Mouse (Mus musculus): ENCODE data around the gene Xpnpep1. TPM values are rescaled to one million over a fixed set of nuclear protein-coding genes. Genes with fewer than 3 reads are reported as not detected.
A peak's percentile ranks its signal among the peaks of the same experiment; 100 is the strongest.

Xpnpep1 gene
- polyA plus RNA-seq, 1 experiment from 2014 or later = 160 TPM

DNA sequence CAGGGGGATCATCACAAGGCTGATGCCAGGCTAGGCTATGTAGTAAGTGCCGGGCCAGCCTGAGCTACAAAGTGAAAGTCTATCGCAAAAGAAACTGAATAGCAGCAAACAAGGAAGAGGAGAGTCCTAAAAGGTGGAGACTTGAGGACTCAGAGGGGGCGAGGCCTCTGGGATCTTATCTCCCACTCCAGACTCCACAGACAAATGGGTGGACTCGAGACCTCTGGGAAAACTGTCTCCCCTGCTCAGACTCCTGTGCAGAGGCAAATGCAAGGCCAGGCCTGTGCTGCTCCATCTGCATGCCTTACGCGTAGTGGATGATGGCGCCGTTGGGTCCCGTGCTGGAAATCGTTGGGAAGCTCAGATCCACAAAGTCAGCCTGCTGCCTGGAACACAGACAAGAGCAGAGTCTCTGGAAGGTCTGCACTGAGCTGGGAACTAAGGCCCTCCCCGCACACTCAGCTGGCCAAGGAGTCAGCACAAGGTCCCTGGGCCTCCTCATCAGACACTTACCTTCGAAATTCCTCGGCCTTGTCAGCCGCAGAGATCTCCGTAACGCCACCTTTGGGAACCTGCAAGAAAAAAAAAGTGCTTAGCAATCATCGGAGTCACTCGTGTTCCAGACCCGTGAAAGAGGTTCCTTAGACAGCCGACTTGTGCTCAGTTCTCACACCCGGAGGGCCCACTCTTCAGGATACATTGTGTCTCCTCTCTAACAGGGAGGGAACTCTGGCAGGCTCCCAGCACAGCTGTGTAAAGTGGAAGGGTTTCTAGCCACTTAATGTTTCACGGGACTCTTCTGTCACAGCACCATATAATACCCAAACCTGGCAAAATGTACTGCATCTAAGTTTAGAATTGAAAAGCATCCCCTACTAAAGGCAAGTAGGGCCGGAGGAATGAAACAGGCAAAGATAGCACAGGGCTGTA is 37.6 kb downstream of the Xpnpep1 start:
- WGBS = 87% methylated on average over 23 of the region's 23 CpGs
- H3K4me1 ChIP-seq (ENCODE audit: control insufficient read depth, insufficient read depth, low read length) = no peaks in the 10 kb centered on the region

DNA sequence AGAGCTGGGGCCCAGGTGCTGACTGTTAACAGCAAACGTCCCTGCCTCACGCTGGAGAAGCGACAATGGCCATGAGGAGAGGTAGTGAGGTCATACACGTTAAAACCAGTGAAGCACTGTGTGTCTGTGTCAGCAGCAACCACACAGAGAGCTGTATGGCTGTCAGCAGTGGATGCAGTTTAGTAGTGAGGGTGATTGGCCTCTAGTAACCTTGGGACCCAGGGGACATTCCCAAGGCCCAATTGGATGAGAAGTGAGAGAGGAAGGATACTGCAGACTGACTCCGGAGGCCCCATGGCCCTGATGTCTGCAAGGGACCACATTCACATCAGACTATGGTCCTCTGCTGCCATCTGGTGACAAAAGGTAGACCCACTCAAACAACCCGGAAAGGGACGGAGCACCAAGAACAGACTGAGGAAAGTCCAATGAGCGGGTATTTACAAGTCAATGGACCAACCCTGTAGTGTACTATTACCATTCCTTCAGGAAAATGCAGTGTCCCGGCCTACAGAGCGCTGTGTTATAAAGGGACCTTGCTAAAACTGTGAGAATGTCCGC is 47.1 kb downstream of the Xpnpep1 start:
- no peak overlapping the region for H3K9ac ChIP-seq (ENCODE audit: low read length)
- no peak overlapping the region for H3K4me3 ChIP-seq (replicated peaks; ENCODE audit: low read length)
- no peaks in the 10 kb centered on the region for H3K4me1 ChIP-seq (ENCODE audit: control insufficient read depth, insufficient read depth, low read length)
- WGBS = 73% methylated on average over 11 of the region's 11 CpGs
- peaks cover 31% of the 10 kb centered on the region for H3K36me3 ChIP-seq (ENCODE audit: control insufficient read depth, insufficient read depth, low read length)
- no peak overlapping the region for H3K4me2 ChIP-seq (ENCODE audit: low read depth, low read length)
- H3K9me3 ChIP-seq (replicated peaks; ENCODE audit: control insufficient read depth, low read length) = no peaks in the 10 kb centered on the region
- peak; percentile 68 for ATAC-seq (ENCODE audit: insufficient read depth, low FRiP score)
- H3K27ac ChIP-seq (ENCODE audit: low read length) = no peak overlapping the region
- no peaks in the 10 kb centered on the region for H3K27me3 ChIP-seq (ENCODE audit: control insufficient read depth, insufficient read depth, low read length)

More for the DNA sequence above, 37.6 kb downstream of the Xpnpep1 start:
- ATAC-seq (ENCODE audit: insufficient read depth, low FRiP score) = no peak; the same call in 1 of the 2 replicates
- Histone ChIP-seq H3K4me3 (replicated peaks; ENCODE audit: low read length) (no peak overlapping the region), H3K27ac (ENCODE audit: low read length) (no peak overlapping the region), H3K27me3 (ENCODE audit: control insufficient read depth, insufficient read depth, low read length) (no peaks in the 10 kb centered on the region), H3K9me3 (replicated peaks; ENCODE audit: control insufficient read depth, low read length) (no peaks in the 10 kb centered on the region), H3K36me3 (ENCODE audit: control insufficient read depth, insufficient read depth, low read length) (peaks cover 49% of the 10 kb centered on the region), H3K9ac (ENCODE audit: low read length) (no peak overlapping the region), H3K4me2 (ENCODE audit: low read depth, low read length) (no peak overlapping the region)

DNA sequence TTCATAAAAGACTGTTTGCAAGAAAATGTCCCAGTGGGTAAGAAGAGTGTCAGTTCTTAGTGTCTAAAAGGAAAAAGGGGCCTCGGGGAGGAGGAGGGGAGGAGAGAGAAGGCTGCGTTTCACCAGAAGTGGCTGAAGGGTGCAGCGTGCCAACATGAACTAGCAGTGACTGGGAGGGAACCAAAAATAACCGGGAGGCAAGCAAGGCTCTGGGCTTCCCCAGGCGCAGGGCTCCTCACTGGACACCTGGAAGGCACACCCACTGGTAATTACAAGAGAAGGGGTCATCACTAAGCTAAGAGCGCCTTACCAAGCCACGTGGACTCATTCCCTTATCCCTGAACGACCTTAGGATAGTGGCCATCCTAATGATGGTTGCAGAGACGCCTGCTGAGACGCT is 48.1 kb downstream of the Xpnpep1 start:
- peaks cover 31% of the 10 kb centered on the region for H3K36me3 ChIP-seq (ENCODE audit: control insufficient read depth, insufficient read depth, low read length)
- 92% methylated on average over 10 of the region's 10 CpGs for WGBS
- H3K9ac ChIP-seq (ENCODE audit: low read length) = no peak overlapping the region
- no peaks in the 10 kb centered on the region for H3K27me3 ChIP-seq (ENCODE audit: control insufficient read depth, insufficient read depth, low read length)
- no peaks in the 10 kb centered on the region for H3K9me3 ChIP-seq (replicated peaks; ENCODE audit: control insufficient read depth, low read length)
- H3K4me2 ChIP-seq (ENCODE audit: low read depth, low read length) = no peak overlapping the region
- no peak overlapping the region for H3K4me3 ChIP-seq (replicated peaks; ENCODE audit: low read length)
- no peak for ATAC-seq (ENCODE audit: insufficient read depth, low FRiP score)
- no peaks in the 10 kb centered on the region for H3K4me1 ChIP-seq (ENCODE audit: control insufficient read depth, insufficient read depth, low read length)
- H3K27ac ChIP-seq (ENCODE audit: low read length) = no peak overlapping the region

DNA sequence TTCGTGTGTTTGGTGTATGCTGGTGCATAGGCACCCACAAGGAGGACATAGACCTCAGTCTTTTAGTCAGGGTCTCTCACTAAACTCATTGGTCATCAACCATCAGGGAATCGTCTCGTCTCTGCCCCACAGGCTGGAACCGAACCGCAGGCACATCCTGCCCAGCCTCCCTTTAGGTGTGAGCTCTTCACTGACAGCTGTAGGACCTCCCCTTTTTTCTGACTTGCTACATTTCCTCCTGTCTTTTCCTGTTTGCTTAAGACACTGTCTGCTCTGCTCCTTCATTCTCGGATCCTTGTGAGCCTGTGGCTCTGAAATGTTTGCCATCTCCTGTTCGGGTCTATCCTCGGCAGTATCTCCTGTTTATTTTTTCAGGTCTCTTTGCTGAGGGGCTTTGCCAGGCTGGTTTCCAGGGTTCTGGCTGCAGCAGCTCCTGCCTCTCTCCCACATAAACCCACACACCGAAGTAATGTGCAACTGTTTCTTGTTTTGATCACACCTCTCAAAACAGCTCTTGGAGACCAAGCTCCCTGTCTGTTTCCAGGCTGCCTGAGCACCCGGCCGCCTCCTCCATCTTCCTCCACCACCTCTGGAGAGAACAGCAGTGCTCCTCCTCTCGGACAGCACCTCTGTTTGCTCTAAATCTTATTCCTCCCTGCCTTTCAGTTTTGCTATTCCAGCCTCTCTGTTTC is 60.8 kb downstream of the Xpnpep1 start:
- Histone ChIP-seq H3K9ac (ENCODE audit: low read length) (no peak overlapping the region), H3K27me3 (ENCODE audit: control insufficient read depth, insufficient read depth, low read length) (no peaks in the 10 kb centered on the region), H3K4me3 (replicated peaks; ENCODE audit: low read length) (no peak overlapping the region), H3K27ac (ENCODE audit: low read length) (no peak overlapping the region), H3K9me3 (replicated peaks; ENCODE audit: control insufficient read depth, low read length) (no peaks in the 10 kb centered on the region), H3K4me1 (ENCODE audit: control insufficient read depth, insufficient read depth, low read length) (no peaks in the 10 kb centered on the region), H3K4me2 (ENCODE audit: low read depth, low read length) (no peak overlapping the region), H3K36me3 (ENCODE audit: control insufficient read depth, insufficient read depth, low read length) (no peaks in the 10 kb centered on the region)
- WGBS = 57% methylated on average over 12 of the region's 12 CpGs
- ATAC-seq (ENCODE audit: insufficient read depth, low FRiP score) = no peak

DNA sequence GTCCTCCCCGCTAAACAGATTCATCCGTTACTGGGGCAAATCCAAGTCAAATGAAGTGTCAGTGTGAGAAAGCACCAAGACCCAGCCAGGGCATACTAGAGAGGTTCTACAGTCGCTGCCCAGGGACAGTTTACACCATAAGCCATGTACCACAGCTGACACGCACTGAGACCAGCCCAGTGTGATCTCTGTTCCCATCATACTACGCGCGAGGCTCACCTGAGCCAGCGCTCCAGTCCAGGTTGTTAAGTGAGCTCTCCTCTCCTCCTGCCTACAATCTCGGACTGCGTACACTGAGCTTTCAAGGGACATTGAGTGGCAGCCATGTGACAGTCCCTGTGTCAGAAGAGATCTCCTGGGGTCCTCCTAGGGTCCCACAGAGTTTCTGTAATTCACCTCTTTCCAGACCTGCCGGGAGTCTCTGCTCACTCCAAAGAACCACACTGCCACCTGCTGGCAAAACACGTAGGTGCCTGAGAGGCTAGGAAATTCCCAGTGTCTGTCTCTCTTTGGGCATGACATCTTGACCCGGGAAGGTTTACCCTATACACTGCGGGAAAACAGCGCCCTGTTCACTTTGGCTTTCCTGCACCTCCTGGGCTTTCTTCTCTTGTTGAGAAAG is 64.3 kb downstream of the Xpnpep1 start:
- no peak overlapping the region for H3K4me3 ChIP-seq (replicated peaks; ENCODE audit: low read length)

DNA sequence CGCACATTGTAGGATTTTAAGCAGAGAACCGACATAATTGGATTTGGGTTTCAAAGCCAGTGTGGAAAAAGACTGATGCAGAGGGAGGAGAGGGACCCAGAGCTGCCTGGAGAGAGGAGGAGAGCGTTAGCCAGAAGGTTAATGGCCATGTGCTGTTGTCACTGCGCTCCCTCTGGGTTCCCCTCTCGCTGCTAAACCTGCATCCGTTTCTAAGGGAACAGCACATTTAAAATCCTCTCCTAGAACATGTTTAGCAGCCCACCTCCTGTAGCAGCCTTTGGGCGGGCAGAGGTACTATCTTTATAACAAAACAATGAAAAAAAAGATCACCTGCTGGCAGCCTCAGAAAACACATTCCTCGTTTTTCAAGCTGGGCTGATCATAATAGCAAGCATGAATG is 73.7 kb downstream of the Xpnpep1 start:
- Histone ChIP-seq H3K27ac (ENCODE audit: low read length) (no peak overlapping the region), H3K4me2 (ENCODE audit: low read depth, low read length) (no peak overlapping the region), H3K9me3 (replicated peaks; ENCODE audit: control insufficient read depth, low read length) (no peaks in the 10 kb centered on the region), H3K9ac (ENCODE audit: low read length) (no peak overlapping the region), H3K4me3 (replicated peaks; ENCODE audit: low read length) (no peak overlapping the region), H3K27me3 (ENCODE audit: control insufficient read depth, insufficient read depth, low read length) (no peaks in the 10 kb centered on the region), H3K4me1 (ENCODE audit: control insufficient read depth, insufficient read depth, low read length) (no peaks in the 10 kb centered on the region), H3K36me3 (ENCODE audit: control insufficient read depth, insufficient read depth, low read length) (no peaks in the 10 kb centered on the region)
- WGBS = 69% methylated on average over 8 of the region's 8 CpGs
- no peak for ATAC-seq (ENCODE audit: insufficient read depth, low FRiP score)

More for the DNA sequence above, 64.3 kb downstream of the Xpnpep1 start:
- H3K4me1 ChIP-seq (ENCODE audit: control insufficient read depth, insufficient read depth, low read length) = no peaks in the 10 kb centered on the region
- peak; percentile 56; the same call in 1 of the 2 replicates for ATAC-seq (ENCODE audit: insufficient read depth, low FRiP score)
- no peak overlapping the region for H3K4me2 ChIP-seq (ENCODE audit: low read depth, low read length)
- H3K36me3 ChIP-seq (ENCODE audit: control insufficient read depth, insufficient read depth, low read length) = no peaks in the 10 kb centered on the region
- H3K9me3 ChIP-seq (replicated peaks; ENCODE audit: control insufficient read depth, low read length) = no peaks in the 10 kb centered on the region
- no peak overlapping the region for H3K9ac ChIP-seq (ENCODE audit: low read length)
- 49% methylated on average over 15 of the region's 15 CpGs for WGBS
- H3K27ac ChIP-seq (ENCODE audit: low read length) = no peak overlapping the region
- no peaks in the 10 kb centered on the region for H3K27me3 ChIP-seq (ENCODE audit: control insufficient read depth, insufficient read depth, low read length)

DNA sequence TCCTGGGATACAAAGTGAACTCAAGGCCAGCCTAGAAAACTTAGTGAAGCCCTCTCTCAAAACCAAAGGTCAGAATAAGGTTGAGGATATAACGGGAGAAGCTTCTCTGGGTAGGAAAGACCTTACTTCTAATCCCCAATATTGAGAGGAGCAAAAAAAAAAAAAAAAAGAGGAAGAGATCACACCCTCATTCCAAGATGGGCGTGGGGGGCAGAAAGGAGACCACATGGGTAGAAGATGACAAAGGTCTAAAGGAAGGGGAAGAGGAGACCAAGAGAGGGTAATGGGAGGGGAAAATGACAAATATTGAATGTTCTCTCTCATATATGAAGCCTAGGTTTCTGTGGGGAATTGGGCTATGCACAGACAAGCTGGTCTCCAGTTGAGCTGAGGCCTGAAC is 77.3 kb downstream of the Xpnpep1 start:
- Histone ChIP-seq H3K4me3 (replicated peaks; ENCODE audit: low read length) (no peak overlapping the region), H3K9me3 (replicated peaks; ENCODE audit: control insufficient read depth, low read length) (no peaks in the 10 kb centered on the region), H3K4me1 (ENCODE audit: control insufficient read depth, insufficient read depth, low read length) (no peaks in the 10 kb centered on the region), H3K36me3 (ENCODE audit: control insufficient read depth, insufficient read depth, low read length) (no peaks in the 10 kb centered on the region), H3K27me3 (ENCODE audit: control insufficient read depth, insufficient read depth, low read length) (no peaks in the 10 kb centered on the region), H3K4me2 (ENCODE audit: low read depth, low read length) (no peak overlapping the region), H3K27ac (ENCODE audit: low read length) (no peak overlapping the region), H3K9ac (ENCODE audit: low read length) (no peak overlapping the region)
- 82% methylated on average over 2 of the region's 2 CpGs for WGBS
- ATAC-seq (ENCODE audit: insufficient read depth, low FRiP score) = no peak

DNA sequence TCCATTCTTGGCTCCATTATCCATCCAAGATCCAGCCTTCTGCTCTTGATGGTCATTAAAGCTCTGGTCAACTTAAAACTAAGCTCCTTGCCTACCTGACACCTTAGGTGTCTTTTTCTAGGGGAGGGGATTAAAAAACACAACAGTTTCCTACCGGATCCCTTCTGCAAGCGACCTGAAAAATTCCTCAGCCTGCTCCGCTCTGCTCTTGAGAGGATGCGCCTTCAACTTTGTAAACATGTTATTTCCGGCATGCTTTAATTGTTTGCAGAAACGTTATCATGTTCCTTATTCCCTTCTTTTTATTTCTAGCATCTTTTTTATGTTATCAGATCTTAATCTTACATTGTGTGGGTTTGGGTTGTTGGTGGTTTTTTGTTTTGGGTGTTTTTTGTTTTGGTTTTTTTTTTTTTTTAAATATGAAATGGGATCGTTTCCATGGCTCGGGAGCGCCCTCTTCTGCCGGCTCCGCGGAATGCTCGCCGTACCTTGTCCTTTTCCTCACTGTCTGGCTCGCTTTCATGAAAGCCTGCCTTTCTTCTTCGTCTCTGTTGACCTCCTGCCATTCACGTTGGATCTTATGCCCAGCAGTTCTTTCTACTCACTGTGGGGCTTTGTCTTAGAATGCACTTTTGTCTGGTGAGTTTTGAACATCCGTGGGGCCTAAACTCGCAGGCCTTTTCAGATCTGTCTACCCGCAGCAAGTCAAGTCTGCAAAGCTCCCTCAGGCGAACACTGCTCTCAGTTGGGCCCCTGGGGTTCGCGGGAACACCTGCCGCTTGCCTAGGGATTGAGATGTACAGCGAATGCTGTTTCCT is 117.1 kb downstream of the Xpnpep1 start:
- H3K36me3 ChIP-seq (ENCODE audit: control insufficient read depth, insufficient read depth, low read length) = no peaks in the 10 kb centered on the region
- H3K4me1 ChIP-seq (ENCODE audit: control insufficient read depth, insufficient read depth, low read length) = no peaks in the 10 kb centered on the region
- peak overlapping the region; percentile 53 for H3K4me2 ChIP-seq (ENCODE audit: low read depth, low read length)
- H3K4me3 ChIP-seq (replicated peaks; ENCODE audit: low read length) = peak overlapping the region; percentile 18; the same call in 1 of the 2 replicates
- H3K27me3 ChIP-seq (ENCODE audit: control insufficient read depth, insufficient read depth, low read length) = no peaks in the 10 kb centered on the region
- no peak for ATAC-seq (ENCODE audit: insufficient read depth, low FRiP score)
- H3K27ac ChIP-seq (ENCODE audit: low read length) = no peak overlapping the region
- H3K9me3 ChIP-seq (replicated peaks; ENCODE audit: control insufficient read depth, low read length) = no peaks in the 10 kb centered on the region
- no peak overlapping the region for H3K9ac ChIP-seq (ENCODE audit: low read length)
- 11% methylated on average over 25 of the region's 25 CpGs for WGBS
